7 mouse cellular contexts compared by ENCODE assay signal in genomic region chr2:129849078-129849477, GRCm38 (mm10). TPM values are rescaled to one million over a fixed set of nuclear protein-coding genes. Genes with fewer than 3 reads are reported as not detected.
DNase-seq lines count a peak whose midpoint lies in the region; ATAC-seq and TF ChIP-seq lines count a peak whose summit lies in the region.
"Not testable (repeated sequence)": the region's sequence is repeated elsewhere in the genome, so short reads cannot be mapped to it uniquely, and the experiment has no call there.

No protein-coding gene starts in this region.

- not testable (repeated sequence) for H3K4me2 ChIP-seq in forebrain, postnatal 0 days (ENCODE audit: low read depth); heart, postnatal 0 days (ENCODE audit: low read depth, low read length); liver, embryonic 14.5 days (ENCODE audit: low read depth); stomach, postnatal 0 days (replicated peaks; ENCODE audit: low read depth)

- not testable (repeated sequence) for H3K9me3 ChIP-seq in ES-Bruce4 (replicated peaks; ENCODE audit: control insufficient read depth, insufficient read depth, low read length, poor library complexity, severe bottlenecking); forebrain, postnatal 0 days (ENCODE audit: low read length); heart, postnatal 0 days (replicated peaks; ENCODE audit: control insufficient read depth, low read length); liver, embryonic 14.5 days (ENCODE audit: control insufficient read depth, low read length); stomach, postnatal 0 days (ENCODE audit: control insufficient read depth, low read length)

- not testable (repeated sequence) for H3K27me3 ChIP-seq in ES-Bruce4 (ENCODE audit: control insufficient read depth, insufficient read depth, low read length, poor library complexity, severe bottlenecking); forebrain, postnatal 0 days (ENCODE audit: insufficient read depth, low read length); heart, postnatal 0 days (ENCODE audit: control insufficient read depth, insufficient read depth, low read length); liver, embryonic 14.5 days (ENCODE audit: control insufficient read depth, insufficient read depth, low read length); stomach, postnatal 0 days (ENCODE audit: control insufficient read depth, insufficient read depth, low read length)

- TF ChIP-seq EP300 in ES-Bruce4 (IDR thresholded peaks at IDR 0.05; ENCODE audit: insufficient read depth, low read depth, low read length); heart, postnatal 0 days (IDR thresholded peaks at IDR 0.05; ENCODE audit: low read depth); liver, embryonic 14.5 days (IDR thresholded peaks at IDR 0.05; ENCODE audit: low read depth); stomach, postnatal 0 days (optimal IDR thresholded peaks at IDR 0.05): not testable (repeated sequence)

- not testable (repeated sequence) for H3K9ac ChIP-seq in ES-Bruce4 (ENCODE audit: low read depth, poor library complexity, severe bottlenecking); forebrain, postnatal 0 days; heart, postnatal 0 days (replicated peaks; ENCODE audit: low read depth, low read length); liver, embryonic 14.5 days (replicated peaks); stomach, postnatal 0 days (ENCODE audit: low read length)

- not testable (repeated sequence) for H3K4me3 ChIP-seq in ES-Bruce4 (ENCODE audit: low read depth, low read length); forebrain, postnatal 0 days (ENCODE audit: low read depth, low read length); heart, postnatal 0 days (ENCODE audit: low read depth, low read length); liver, embryonic 14.5 days (ENCODE audit: insufficient read depth in 1 of 2, low read depth in 2 of 2, low read length in 2 of 2); stomach, postnatal 0 days (ENCODE audit: low read depth, low read length)

- not testable (repeated sequence) for ATAC-seq in forebrain, postnatal 0 days; heart, postnatal 0 days (ENCODE audit: insufficient read depth, low read depth); liver, embryonic 14.5 days (ENCODE audit: insufficient read depth); stomach, postnatal 0 days (ENCODE audit: low FRiP score, low TSS enrichment)

- not testable (repeated sequence) for H3K27ac ChIP-seq in ES-Bruce4 (ENCODE audit: insufficient read depth, low read length); forebrain, postnatal 0 days (ENCODE audit: low read depth, low read length); heart, postnatal 0 days (ENCODE audit: low read depth); liver, embryonic 14.5 days; stomach, postnatal 0 days (replicated peaks)

- TF ChIP-seq POLR2A in ES-Bruce4 (IDR thresholded peaks at IDR 0.05; ENCODE audit: insufficient read depth, low read length): not testable (repeated sequence)

- not testable (repeated sequence) for H3K36me3 ChIP-seq in ES-Bruce4 (ENCODE audit: control insufficient read depth, insufficient read depth, low read length, poor library complexity, severe bottlenecking); forebrain, postnatal 0 days (ENCODE audit: insufficient read depth); heart, postnatal 0 days (replicated peaks; ENCODE audit: control insufficient read depth, insufficient read depth, low read length); liver, embryonic 14.5 days (replicated peaks; ENCODE audit: control insufficient read depth, insufficient read depth, low read depth); stomach, postnatal 0 days (ENCODE audit: control insufficient read depth, insufficient read depth, low read length)

- peak; percentile 1 for TF ChIP-seq CTCF in ES-Bruce4 (IDR thresholded peaks at IDR 0.05; ENCODE audit: low read depth, low read length)
- TF ChIP-seq CTCF in forebrain, postnatal 0 days (IDR thresholded peaks at IDR 0.05; ENCODE audit: low read depth): 0 out of 2 replicates have a peak, but pooled peaks have one; percentile 5
- peak; percentile 29; the same call in 1 of the 2 replicates for TF ChIP-seq CTCF in heart, postnatal 0 days (IDR thresholded peaks at IDR 0.05; ENCODE audit: low read depth)
- peak; percentile 11; the same call in 1 of the 2 replicates for TF ChIP-seq CTCF in liver, embryonic 14.5 days (IDR thresholded peaks at IDR 0.05; ENCODE audit: low read depth)
- TF ChIP-seq CTCF in stomach, postnatal 0 days (IDR thresholded peaks at IDR 0.05; ENCODE audit: low read depth): peak; percentile 57

- 87% methylated on average over 3 of the region's 3 CpGs for WGBS in forebrain, postnatal 0 days
- WGBS in heart, postnatal 0 days: 80% methylated on average over 3 of the region's 3 CpGs
- WGBS in liver, embryonic 14.5 days (ENCODE audit: insufficient replicate concordance): 62% methylated on average over 3 of the region's 3 CpGs
- 79% methylated on average over 3 of the region's 3 CpGs for WGBS in stomach, postnatal 0 days

- peak; percentile 35 for DNase-seq in 3T3-L1 (ENCODE audit: low read depth, low spot score)
- not testable (repeated sequence) for DNase-seq in forebrain, postnatal 0 days; heart, postnatal 0 days (ENCODE audit: low spot score); liver, embryonic 14.5 days (ENCODE audit: low read depth in 3 of 3, low spot score in 3 of 3); stomach, postnatal 0 days (ENCODE audit: low spot score)
- DNase-seq in lung, postnatal 14 days: peak; percentile 13

- not testable (repeated sequence) for H3K4me1 ChIP-seq in ES-Bruce4 (ENCODE audit: control insufficient read depth, insufficient read depth, low read length); forebrain, postnatal 0 days (ENCODE audit: insufficient read depth); liver, embryonic 14.5 days (replicated peaks; ENCODE audit: control insufficient read depth in 2 of 2, insufficient read depth in 2 of 2, low read length in 1 of 2); stomach, postnatal 0 days (replicated peaks; ENCODE audit: control insufficient read depth, insufficient read depth)
- peaks cover 12% of the 10 kb centered on the region for H3K4me1 ChIP-seq in heart, postnatal 0 days (ENCODE audit: control insufficient read depth, insufficient read depth)

RNA-seq across cellular contexts. Expression of gene Stk35, which starts 48.8 kb away (rescaled TPM):
- polyA plus RNA-seq in ES-Bruce4 (2011; ENCODE audit: insufficient read depth, insufficient read length, low read depth, missing spikeins): 35.5 and 36.1 TPM in 2 replicates
- 10.8 and 14.8 TPM in 2 replicates for total RNA-seq in forebrain, postnatal 0 days (2014; rRNA removed)
- 3.6 and 4.4 TPM in 2 replicates for polyA plus RNA-seq in forebrain, postnatal 0 days (2015; fragmentation: Nextera tagmentation; extraction: Ambion mirVana)
- total RNA-seq in heart, postnatal 0 days (2014; rRNA removed; ENCODE audit: low replicate concordance): 11.0 and 11.1 TPM in 2 replicates
- polyA plus RNA-seq in heart, postnatal 0 days (2015; fragmentation: Nextera tagmentation; extraction: Ambion mirVana): 4.5 and 4.7 TPM in 2 replicates
- polyA plus RNA-seq in liver, embryonic 14.5 days (2012; rRNA removed): 5.8 and 6.4 TPM in 2 replicates
- 4.9 and 5.8 TPM in 2 replicates for polyA plus RNA-seq in liver, embryonic 14.5 days (2014; fragmentation: Nextera tagmentation; extraction: Ambion mirVana)
- 5.7 and 5.8 TPM in 2 replicates for polyA plus RNA-seq in stomach, postnatal 0 days (2015; fragmentation: Nextera tagmentation; extraction: Ambion mirVana)

Comparison
In these comparisons a context has a peak if more than half of its experiments do, and no peak if none do; other contexts are left out.
1. CTCF ChIP-seq: peak in every context shown above with its lines; median percentile 57 in stomach, postnatal 0 days; 29 in heart, postnatal 0 days; 11 in liver, embryonic 14.5 days; 5 in forebrain, postnatal 0 days; 1 in ES-Bruce4.